Mouse (Mus musculus) cerebellum, adult 2 months (tissue): ENCODE results near the gene 6030458C11Rik.

Source experiments
- CTCF ChIP-seq: fragments of 200-500 bp; IDR thresholded peaks from 2 replicates; pipeline ENCODE4 v1.5.1; 2011; ENCODE audit warnings: low read depth, mild to moderate bottlenecking, control low read depth, low read length, moderate library complexity, borderline replicate concordance; ENCODE audit not compliant: insufficient read depth
- POLR2A ChIP-seq: fragments of 200-500 bp; IDR thresholded peaks from 2 replicates; pipeline ENCODE4 v1.6.1; 2011; ENCODE audit warnings: low read length, control low read depth, borderline replicate concordance; ENCODE audit not compliant: insufficient read depth

GRCm38 (mm10) chr15:12842833-12843232, 18.4 kb upstream of the 6030458C11Rik start:
- TF ChIP-seq POLR2A (no peak), CTCF (no peak)
